Mouse (Mus musculus) hindbrain, embryonic 11.5 days (tissue): Measurements from ENCODE around the gene Ccl24. TPM values are rescaled to one million over a fixed set of nuclear protein-coding genes. Genes with fewer than 3 reads are reported as not detected.

ENCODE experiments used
- ATAC-seq: fragments of 200-750 bp; cut with Nextera tagmentation; 2 replicates; pipeline ENCODE4 v1.8.0; 2017; ENCODE audit warnings: mild to moderate bottlenecking, moderate TSS enrichment, moderate library complexity; ENCODE audit not compliant: low FRiP score
- DNase-seq: peaks from one replicate; pipeline ENCODE4 v3.0.0-alpha.2; 2015; ENCODE audit warnings: low spot score
- H3K27ac ChIP-seq: fragments of 300-500 bp; sonication (generic); 2 replicates; pipeline ENCODE4 v1.5.1; 2014; ENCODE audit warnings: mild to moderate bottlenecking, low read depth, low read length
- H3K27me3 ChIP-seq: fragments of 300-500 bp; sonication (generic); 2 replicates; pipeline ENCODE4 v1.6.1; 2014; ENCODE audit warnings: mild to moderate bottlenecking, low read length, moderate library complexity, mixed read lengths; ENCODE audit not compliant: control insufficient read depth, insufficient read depth
- H3K36me3 ChIP-seq: fragments of 300-500 bp; sonication (generic); 2 replicates; pipeline ENCODE4 v1.6.1; 2014; ENCODE audit warnings: mild to moderate bottlenecking, low read length, moderate library complexity, mixed read lengths; ENCODE audit not compliant: control insufficient read depth, insufficient read depth
- H3K4me1 ChIP-seq: fragments of 300-500 bp; sonication (generic); replicated peaks from 2 replicates; pipeline ENCODE4 v1.6.1; 2014; ENCODE audit warnings: low read length, mixed read lengths; ENCODE audit not compliant: control insufficient read depth, insufficient read depth
- H3K4me2 ChIP-seq: fragments of 300-500 bp; sonication (generic); replicated peaks from 2 replicates; pipeline ENCODE4 v1.6.1; 2014; ENCODE audit warnings: mild to moderate bottlenecking, low read depth, low read length
- H3K4me3 ChIP-seq: fragments of 300-500 bp; sonication (generic); 2 replicates; pipeline ENCODE4 v1.5.1; 2014; ENCODE audit warnings: low read depth, low read length
- H3K9ac ChIP-seq: fragments of 300-500 bp; sonication (generic); 2 replicates; pipeline ENCODE4 v1.6.1; 2014; ENCODE audit warnings: low read depth, low read length
- H3K9me3 ChIP-seq: fragments of 300-500 bp; sonication (generic); 2 replicates; pipeline ENCODE4 v1.6.1; 2016; ENCODE audit warnings: low read length; ENCODE audit not compliant: control insufficient read depth
- WGBS: fragments of 180-500 bp; shearing (Covaris S2); extraction: QIAGEN DNeasy Blood & Tissue Kit; methylation state at CpG from one replicate; pipeline ENCODE4 v1.1.7; 2014; 5-methylcytosine and 5-hydroxymethylcytosine counted together
- polyA plus RNA-seq: library from polyadenylated mRNA; unstranded; fragments of >200 nt; fragmentation: Nextera tagmentation; extraction: Ambion mirVana; gene quantifications from 2 replicates; pipeline ENCODE4 v1.2.1, GENCODE M21; 2014

Ccl24 gene
- polyA plus RNA-seq, 1 experiment from 2014 or later, result 2.0 TPM

GRCm38 (mm10) chr5:135522111-135522722 is 50.6 kb downstream of the Ccl24 start:
- WGBS, result 86% methylated on average over 9 of the region's 9 CpGs
- DNase-seq (no peak), ATAC-seq (no peak)
- no peak overlapping the region for H3K27ac ChIP-seq
- H3K4me1 ChIP-seq, result no peaks in the 10 kb centered on the region
- H3K27me3 ChIP-seq, result no peaks in the 10 kb centered on the region
- H3K9ac ChIP-seq, result no peak overlapping the region
- H3K4me3 ChIP-seq, result no peak overlapping the region
- H3K36me3 ChIP-seq, result no peaks in the 10 kb centered on the region
- no peaks in the 10 kb centered on the region for H3K9me3 ChIP-seq
- H3K4me2 ChIP-seq, result no peak overlapping the region

Other genes with a start within 250 kb of the Ccl24 start
- 0.26 TPM in 1 of 2 replicates, not detected in the other for gene Fkbp6, start 223.0 kb downstream of the Ccl24 start, polyA plus RNA-seq
- gene Trim50, start 219.8 kb downstream of the Ccl24 start, polyA plus RNA-seq, result 0.15 TPM in 1 of 2 replicates, not detected in the other
- 26.8 and 27.8 TPM in 2 replicates for gene Nsun5, start 203.1 kb downstream of the Ccl24 start, polyA plus RNA-seq
- gene Pom121, start 178.5 kb downstream of the Ccl24 start, polyA plus RNA-seq, result 14.5 and 19.9 TPM in 2 replicates
- 37.6 and 50.0 TPM in 2 replicates for gene Hip1, start 27.9 kb downstream of the Ccl24 start, polyA plus RNA-seq
- gene Ccl26, start 9.5 kb downstream of the Ccl24 start, polyA plus RNA-seq, result not detected in 2 replicates
- 53.4 and 64.3 TPM in 2 replicates for gene Rhbdd2, start 59.6 kb upstream of the Ccl24 start, polyA plus RNA-seq
- 63.0 and 73.1 TPM in 2 replicates for gene Por, start 97.0 kb upstream of the Ccl24 start, polyA plus RNA-seq
- gene Tmem120a, start 171.4 kb upstream of the Ccl24 start, polyA plus RNA-seq, result 62.5 and 70.0 TPM in 2 replicates
- gene Styxl1, start 205.3 kb upstream of the Ccl24 start, polyA plus RNA-seq, result 0.36 and 0.54 TPM in 2 replicates
- 620 and 621 TPM in 2 replicates for gene Mdh2, start 205.4 kb upstream of the Ccl24 start, polyA plus RNA-seq
- 33.2 and 39.8 TPM in 2 replicates for gene Srrm3, start 233.8 kb upstream of the Ccl24 start, polyA plus RNA-seq